Mouse (Mus musculus): ENCODE measurements at regions not wholly inside any gene's neighbourhood (a gene's known extent, or its start where the extent isn't known, plus 50 kb on each side); places are given as distances from the start of the nearest gene placed in this dataset.

GRCm38 (mm10) chr9:15175866-15176265 is 63.0 kb upstream of the Vstm5 start:
- Histone ChIP-seq H3K9me3 (ENCODE audit: low read length) (no peaks in the 10 kb centered on the region), H3K27me3 (ENCODE audit: insufficient read depth, low read length) (no peaks in the 10 kb centered on the region), H3K4me3 (ENCODE audit: low read depth, low read length) (no peak overlapping the region), H3K36me3 (ENCODE audit: insufficient read depth) (no peaks in the 10 kb centered on the region), H3K27ac (ENCODE audit: low read depth, low read length) (no peak overlapping the region), H3K4me1 (ENCODE audit: insufficient read depth) (no peaks in the 10 kb centered on the region), H3K9ac (no peak overlapping the region), H3K4me2 (ENCODE audit: low read depth) (no peak overlapping the region)
- ATAC-seq (no peak), DNase-seq (no peak)
- TF ChIP-seq CTCF (IDR thresholded peaks at IDR 0.05; ENCODE audit: low read depth): no peak
- WGBS: 96% methylated on average over 1 of the region's 1 CpGs

- Histone ChIP-seq H3K9ac (no peak overlapping the region), H3K27me3 (ENCODE audit: insufficient read depth, low read length) (no peaks in the 10 kb centered on the region), H3K9me3 (ENCODE audit: low read length) (no peaks in the 10 kb centered on the region), H3K4me2 (ENCODE audit: low read depth) (no peak overlapping the region), H3K27ac (ENCODE audit: low read depth, low read length) (no peak overlapping the region), H3K4me1 (ENCODE audit: insufficient read depth) (no peaks in the 10 kb centered on the region), H3K36me3 (ENCODE audit: insufficient read depth) (no peaks in the 10 kb centered on the region), H3K4me3 (ENCODE audit: low read depth, low read length) (no peak overlapping the region)
- ATAC-seq (no peak), DNase-seq (no peak)
- 95% methylated on average over 1 of the region's 1 CpGs for whole genome bisulfite sequencing
- TF ChIP-seq CTCF (IDR thresholded peaks at IDR 0.05; ENCODE audit: low read depth): no peak
Observed at GRCm38 (mm10) chr9:15175412-15175811, 63.4 kb upstream of the Vstm5 start.

- H3K4me1 ChIP-seq (ENCODE audit: insufficient read depth): no peaks in the 10 kb centered on the region
- WGBS: 46% methylated on average over 3 of the region's 3 CpGs
- DNase-seq (no peak), ATAC-seq (no peak)
- no peaks in the 10 kb centered on the region for H3K9me3 ChIP-seq (ENCODE audit: low read length)
- H3K27ac ChIP-seq (ENCODE audit: low read depth, low read length): no peak overlapping the region
- no peak overlapping the region for H3K4me3 ChIP-seq (ENCODE audit: low read depth, low read length)
- H3K27me3 ChIP-seq (ENCODE audit: insufficient read depth, low read length): no peaks in the 10 kb centered on the region
- H3K4me2 ChIP-seq (ENCODE audit: low read depth): no peak overlapping the region
- H3K36me3 ChIP-seq (ENCODE audit: insufficient read depth): no peaks in the 10 kb centered on the region
- H3K9ac ChIP-seq: no peak overlapping the region
- TF ChIP-seq CTCF (IDR thresholded peaks at IDR 0.05; ENCODE audit: low read depth): no peak
Observed at GRCm38 (mm10) chr9:15170911-15171310, 59.0 kb upstream of the Hephl1 start.

GRCm38 (mm10) chr9:15169714-15170113 is 57.8 kb upstream of the Hephl1 start:
- H3K4me1 ChIP-seq (ENCODE audit: insufficient read depth): no peaks in the 10 kb centered on the region
- no peak overlapping the region for H3K4me2 ChIP-seq (ENCODE audit: low read depth)
- DNase-seq (peak; percentile 2), ATAC-seq (no peak)
- H3K4me3 ChIP-seq (ENCODE audit: low read depth, low read length): no peak overlapping the region
- 69% methylated on average over 1 of the region's 1 CpGs for WGBS
- H3K27me3 ChIP-seq (ENCODE audit: insufficient read depth, low read length): no peaks in the 10 kb centered on the region
- peak; percentile 48 for TF ChIP-seq CTCF (IDR thresholded peaks at IDR 0.05; ENCODE audit: low read depth)
- H3K27ac ChIP-seq (ENCODE audit: low read depth, low read length): no peak overlapping the region
- H3K9ac ChIP-seq: no peak overlapping the region
- H3K36me3 ChIP-seq (ENCODE audit: insufficient read depth): no peaks in the 10 kb centered on the region
- H3K9me3 ChIP-seq (ENCODE audit: low read length): no peaks in the 10 kb centered on the region

GRCm38 (mm10) chr9:15168961-15169360 is 57.1 kb upstream of the Hephl1 start:
- no peaks in the 10 kb centered on the region for H3K36me3 ChIP-seq (ENCODE audit: insufficient read depth)
- no peaks in the 10 kb centered on the region for H3K4me1 ChIP-seq (ENCODE audit: insufficient read depth)
- H3K27ac ChIP-seq (ENCODE audit: low read depth, low read length): no peak overlapping the region
- TF ChIP-seq CTCF (IDR thresholded peaks at IDR 0.05; ENCODE audit: low read depth): no peak
- no peak overlapping the region for H3K4me2 ChIP-seq (ENCODE audit: low read depth)
- no peaks in the 10 kb centered on the region for H3K27me3 ChIP-seq (ENCODE audit: insufficient read depth, low read length)
- whole genome bisulfite sequencing: 72% methylated on average over 6 of the region's 6 CpGs
- no peak overlapping the region for H3K4me3 ChIP-seq (ENCODE audit: low read depth, low read length)
- H3K9ac ChIP-seq: no peak overlapping the region
- no peaks in the 10 kb centered on the region for H3K9me3 ChIP-seq (ENCODE audit: low read length)
- ATAC-seq (no peak), DNase-seq (no peak)

GRCm38 (mm10) chr9:15166896-15167295 is 55.0 kb upstream of the Hephl1 start:
- TF ChIP-seq CTCF (IDR thresholded peaks at IDR 0.05; ENCODE audit: low read depth): no peak
- WGBS: 91% methylated on average over 2 of the region's 2 CpGs

GRCm38 (mm10) chr9:15166476-15166875 is 54.6 kb upstream of the Hephl1 start:
- 94% methylated on average over 4 of the region's 4 CpGs for WGBS
- Histone ChIP-seq H3K9me3 (ENCODE audit: low read length) (0 out of 2 replicates have a peak, but pooled peaks cover 8% of the 10 kb centered on the region), H3K27ac (ENCODE audit: low read depth, low read length) (no peak overlapping the region), H3K36me3 (ENCODE audit: insufficient read depth) (no peaks in the 10 kb centered on the region), H3K27me3 (ENCODE audit: insufficient read depth, low read length) (no peaks in the 10 kb centered on the region), H3K4me1 (ENCODE audit: insufficient read depth) (no peaks in the 10 kb centered on the region), H3K4me3 (ENCODE audit: low read depth, low read length) (no peak overlapping the region), H3K9ac (no peak overlapping the region), H3K4me2 (ENCODE audit: low read depth) (no peak overlapping the region)
- no peak for TF ChIP-seq CTCF (IDR thresholded peaks at IDR 0.05; ENCODE audit: low read depth)
- no peak for DNase-seq
- ATAC-seq: no peak

More at GRCm38 (mm10) chr9:15166896-15167295, 55.0 kb upstream of the Hephl1 start:
- Histone ChIP-seq H3K4me1 (ENCODE audit: insufficient read depth) (no peaks in the 10 kb centered on the region), H3K4me3 (ENCODE audit: low read depth, low read length) (no peak overlapping the region), H3K9ac (no peak overlapping the region), H3K9me3 (ENCODE audit: low read length) (0 out of 2 replicates have a peak, but pooled peaks cover 4% of the 10 kb centered on the region), H3K27ac (ENCODE audit: low read depth, low read length) (no peak overlapping the region), H3K27me3 (ENCODE audit: insufficient read depth, low read length) (no peaks in the 10 kb centered on the region), H3K36me3 (ENCODE audit: insufficient read depth) (no peaks in the 10 kb centered on the region), H3K4me2 (ENCODE audit: low read depth) (no peak overlapping the region)
- no peak for DNase-seq
- ATAC-seq: no peak
